Mouse (Mus musculus): ENCODE measurements around the gene Ffar4.

GRCm38 (mm10) chr19:38143540-38144271 lies 46.8 kb downstream of the Ffar4 start:
- TF ChIP-seq POLR2A (IDR thresholded peaks at IDR 0.05; ENCODE audit: insufficient read depth, low read length), result no peak
- no peak for TF ChIP-seq CTCF (IDR thresholded peaks at IDR 0.05; ENCODE audit: low read depth, low read length)
- no peak for TF ChIP-seq EP300 (IDR thresholded peaks at IDR 0.05; ENCODE audit: insufficient read depth, low read depth, low read length)
